Mouse (Mus musculus) embryonic facial prominence, embryonic 14.5 days (tissue): Measurements from ENCODE around the gene Gpr84. TPM values are rescaled to one million over a fixed set of nuclear protein-coding genes. Genes with fewer than 3 reads are reported as not detected.
A peak's percentile ranks its signal among the peaks of the same experiment; 100 is the strongest.
"Not testable (repeated sequence)": the region's sequence is repeated elsewhere in the genome, so short reads cannot be mapped to it uniquely, and the experiment has no call there.

Experiments
- ATAC-seq: fragments of 200-750 bp; cut with Nextera tagmentation; 2 replicates; pipeline ENCODE4 v1.8.0; 2017; ENCODE audit warnings: low read depth, moderate number of reproducible peaks, moderate TSS enrichment
- DNase-seq: peaks from one replicate; pipeline ENCODE4 v3.0.0-alpha.2; 2015; ENCODE audit warnings: low spot score
- H3K27ac ChIP-seq: fragments of 300-500 bp; sonication (generic); replicated peaks from 2 replicates; pipeline ENCODE4 v1.5.1; 2014; ENCODE audit warnings: low read depth, mild to moderate bottlenecking, low read length, moderate library complexity
- H3K27me3 ChIP-seq: fragments of 300-500 bp; sonication (generic); replicated peaks from 2 replicates; pipeline ENCODE4 v1.6.1; 2014; ENCODE audit warnings: low read length; ENCODE audit not compliant: control insufficient read depth, insufficient read depth
- H3K36me3 ChIP-seq: fragments of 300-500 bp; sonication (generic); 2 replicates; pipeline ENCODE4 v1.6.1; 2014; ENCODE audit warnings: low read length, mixed read lengths; ENCODE audit not compliant: control insufficient read depth, insufficient read depth
- H3K4me1 ChIP-seq: fragments of 300-500 bp; sonication (generic); 2 replicates; pipeline ENCODE4 v1.6.1; 2014; ENCODE audit warnings: antibody characterized with exemption, low read length; ENCODE audit not compliant: control insufficient read depth, insufficient read depth
- H3K4me2 ChIP-seq: fragments of 300-500 bp; sonication (generic); 2 replicates; pipeline ENCODE4 v1.6.1; 2014; ENCODE audit warnings: low read depth, mild to moderate bottlenecking, low read length, moderate library complexity, mixed read lengths
- H3K4me3 ChIP-seq: fragments of 300-500 bp; sonication (generic); 2 replicates; pipeline ENCODE4 v1.5.1; 2014; ENCODE audit warnings: low read depth, mild to moderate bottlenecking, low read length
- H3K9ac ChIP-seq: fragments of 300-500 bp; sonication (generic); 2 replicates; pipeline ENCODE4 v1.6.1; 2014; ENCODE audit warnings: low read depth, mild to moderate bottlenecking, low read length, moderate library complexity, mixed read lengths
- H3K9me3 ChIP-seq: fragments of 300-500 bp; sonication (generic); 2 replicates; pipeline ENCODE4 v1.6.1; 2016; ENCODE audit warnings: low read length; ENCODE audit not compliant: control insufficient read depth
- WGBS: fragments of 180-500 bp; shearing (Covaris S2); extraction: QIAGEN DNeasy Blood & Tissue Kit; methylation state at CpG from one replicate; pipeline ENCODE4 v1.1.7; 2014; 5-methylcytosine and 5-hydroxymethylcytosine counted together
- polyA plus RNA-seq: library from polyadenylated mRNA; unstranded; fragments of >200 nt; fragmentation: Nextera tagmentation; extraction: Ambion mirVana; gene quantifications from 2 replicates; pipeline ENCODE4 v1.2.1, GENCODE M21; 2014

Gpr84 gene
- polyA plus RNA-seq, 1 experiment from 2014 or later, result 0.47 TPM

- no peak overlapping the region for H3K4me3 ChIP-seq
Observed at GRCm38 (mm10) chr15:103280817-103281464, 29.5 kb downstream of the Gpr84 start.

GRCm38 (mm10) chr15:103279750-103280149 is 30.7 kb downstream of the Gpr84 start:
- Histone ChIP-seq H3K9ac (no peak overlapping the region), H3K9me3 (no peaks in the 10 kb centered on the region), H3K4me1 (0 out of 2 replicates have a peak, but pooled peaks cover 2% of the 10 kb centered on the region), H3K4me3 (no peak overlapping the region), H3K27ac (no peak overlapping the region), H3K4me2 (no peak overlapping the region), H3K36me3 (0 out of 2 replicates have a peak, but pooled peaks cover 3% of the 10 kb centered on the region), H3K27me3 (no peaks in the 10 kb centered on the region)
- WGBS, result 61% methylated on average over 3 of the region's 3 CpGs
- no peak for DNase-seq
- no peak for ATAC-seq

More at GRCm38 (mm10) chr15:103280817-103281464, 29.5 kb downstream of the Gpr84 start:
- H3K4me1 ChIP-seq, result peaks cover 13% of the 10 kb centered on the region
- H3K27me3 ChIP-seq, result no peaks in the 10 kb centered on the region
- 68% methylated on average over 3 of the region's 3 CpGs for WGBS
- no peak overlapping the region for H3K4me2 ChIP-seq
- no peak overlapping the region for H3K27ac ChIP-seq
- ATAC-seq (no peak), DNase-seq (peak; percentile 58)
- H3K9ac ChIP-seq, result no peak overlapping the region
- H3K9me3 ChIP-seq, result no peaks in the 10 kb centered on the region
- 0 out of 2 replicates have a peak, but pooled peaks cover 3% of the 10 kb centered on the region for H3K36me3 ChIP-seq

GRCm38 (mm10) chr15:103277949-103278348 is 32.5 kb downstream of the Gpr84 start:
- Histone ChIP-seq H3K9me3 (no peaks in the 10 kb centered on the region), H3K4me1 (peaks cover 7% of the 10 kb centered on the region), H3K9ac (0 out of 2 replicates have a peak overlapping the region, but pooled peaks have one; percentile 14), H3K27me3 (no peaks in the 10 kb centered on the region), H3K36me3 (0 out of 2 replicates have a peak, but pooled peaks cover 3% of the 10 kb centered on the region), H3K4me3 (no peak overlapping the region), H3K4me2 (no peak overlapping the region), H3K27ac (no peak overlapping the region)
- DNase-seq (no peak), ATAC-seq (no peak)
- 48% methylated on average over 7 of the region's 7 CpGs for WGBS

GRCm38 (mm10) chr15:103275943-103276342 is 34.5 kb downstream of the Gpr84 start:
- H3K4me3 ChIP-seq, H3K4me1 ChIP-seq, DNase-seq, H3K36me3 ChIP-seq, H3K9ac ChIP-seq, H3K27me3 ChIP-seq, H3K27ac ChIP-seq, H3K9me3 ChIP-seq, ATAC-seq, H3K4me2 ChIP-seq: not testable (repeated sequence)
- 93% methylated on average over 3 of the region's 3 CpGs for WGBS

GRCm38 (mm10) chr15:103272419-103273279 is 37.8 kb downstream of the Gpr84 start, which contains the start of gene Copz1:
Gene Copz1, plus strand, starts transcription at chr15:103272714.
- Histone ChIP-seq H3K27ac (peak within 1 kb of the TSS; percentile 74), H3K9ac (peak within 1 kb of the TSS; percentile 88), H3K9me3 (no peaks in the 10 kb centered on the region), H3K4me3 (peak within 1 kb of the TSS; percentile 79), H3K4me2 (peak within 1 kb of the TSS; percentile 76), H3K4me1 (peaks cover 7% of the 10 kb centered on the region), H3K27me3 (no peaks in the 10 kb centered on the region), H3K36me3 (no peaks in the 10 kb centered on the region)
- peak; percentile 100 for DNase-seq
- peak; percentile 99 for ATAC-seq
- under 1% methylated on average over 38 of the region's 38 CpGs for WGBS

- H3K4me2 ChIP-seq, result no peak overlapping the region
- H3K36me3 ChIP-seq, result no peaks in the 10 kb centered on the region
- H3K4me1 ChIP-seq, result peaks cover 2% of the 10 kb centered on the region
- no peak overlapping the region for H3K4me3 ChIP-seq
- ATAC-seq (no peak), DNase-seq (no peak)
- no peaks in the 10 kb centered on the region for H3K9me3 ChIP-seq
- no peaks in the 10 kb centered on the region for H3K27me3 ChIP-seq
- 78% methylated on average over 4 of the region's 4 CpGs for WGBS
- no peak overlapping the region for H3K9ac ChIP-seq
- H3K27ac ChIP-seq, result no peak overlapping the region
Observed at GRCm38 (mm10) chr15:103268903-103269302, 41.5 kb downstream of the Gpr84 start.

- no peak overlapping the region for H3K4me2 ChIP-seq
- no peak overlapping the region for H3K27ac ChIP-seq
- WGBS, result 87% methylated on average over 2 of the region's 2 CpGs
- H3K36me3 ChIP-seq, result no peaks in the 10 kb centered on the region
- no peak overlapping the region for H3K9ac ChIP-seq
- ATAC-seq (no peak), DNase-seq (no peak)
- no peaks in the 10 kb centered on the region for H3K27me3 ChIP-seq
- no peaks in the 10 kb centered on the region for H3K9me3 ChIP-seq
- no peak overlapping the region for H3K4me3 ChIP-seq
- H3K4me1 ChIP-seq, result 0 out of 2 replicates have a peak, but pooled peaks cover 3% of the 10 kb centered on the region
Observed at GRCm38 (mm10) chr15:103264794-103265193, 45.6 kb downstream of the Gpr84 start.

- H3K27me3 ChIP-seq, result no peaks in the 10 kb centered on the region
- peak; percentile 64 for DNase-seq
- no peak overlapping the region for H3K4me3 ChIP-seq
- H3K4me1 ChIP-seq, result peaks cover 15% of the 10 kb centered on the region
- H3K27ac ChIP-seq, result no peak overlapping the region
- no peaks in the 10 kb centered on the region for H3K36me3 ChIP-seq
- H3K9me3 ChIP-seq, result no peaks in the 10 kb centered on the region
- H3K9ac ChIP-seq, result no peak overlapping the region
- no peak overlapping the region for H3K4me2 ChIP-seq
- WGBS, result 37% methylated on average over 1 of the region's 1 CpGs
- ATAC-seq, result no peak
Observed at GRCm38 (mm10) chr15:103259989-103260388, 50.4 kb downstream of the Gpr84 start.
